Mouse (Mus musculus) forebrain, postnatal 0 days (tissue): ENCODE data around the gene Cebpg. TPM values are rescaled to one million over a fixed set of nuclear protein-coding genes. Genes with fewer than 3 reads are reported as not detected.

Source experiments
- ATAC-seq: fragments of 200-750 bp; cut with Nextera tagmentation; 2 replicates; pipeline ENCODE4 v1.8.0; 2017; ENCODE audit warnings: mild to moderate bottlenecking, moderate library complexity
- DNase-seq: peaks from one replicate; pipeline ENCODE4 v3.0.0-alpha.2; 2015
- H3K27ac ChIP-seq: fragments of 300-500 bp; sonication (generic); 2 replicates; pipeline ENCODE4 v1.5.1; 2014; ENCODE audit warnings: low read depth, mild to moderate bottlenecking, antibody characterized with exemption, low read length, moderate library complexity, mixed read lengths
- H3K27me3 ChIP-seq: fragments of 300-500 bp; sonication (generic); 2 replicates; pipeline ENCODE4 v1.6.1; 2014; ENCODE audit warnings: mild to moderate bottlenecking, low read length, mixed read lengths; ENCODE audit not compliant: insufficient read depth
- H3K36me3 ChIP-seq: fragments of 300-500 bp; sonication (generic); 2 replicates; pipeline ENCODE4 v1.6.1; 2014; ENCODE audit warnings: mild to moderate bottlenecking, moderate library complexity; ENCODE audit not compliant: insufficient read depth
- H3K4me1 ChIP-seq: fragments of 300-500 bp; sonication (generic); 2 replicates; pipeline ENCODE4 v1.6.1; 2014; ENCODE audit warnings: antibody characterized with exemption; ENCODE audit not compliant: insufficient read depth
- H3K4me2 ChIP-seq: fragments of 300-500 bp; sonication (generic); 2 replicates; pipeline ENCODE4 v1.6.1; 2014; ENCODE audit warnings: low read depth, mild to moderate bottlenecking, moderate library complexity
- H3K4me3 ChIP-seq: fragments of 300-500 bp; sonication (generic); 2 replicates; pipeline ENCODE4 v1.5.1; 2014; ENCODE audit warnings: low read depth, low read length, mixed read lengths
- H3K9ac ChIP-seq: fragments of 300-500 bp; sonication (generic); 2 replicates; pipeline ENCODE4 v1.6.1; 2014; ENCODE audit warnings: mild to moderate bottlenecking
- H3K9me3 ChIP-seq: fragments of 300-500 bp; sonication (generic); 2 replicates; pipeline ENCODE4 v1.6.1; 2016; ENCODE audit warnings: low read length
- CTCF ChIP-seq: sonication (generic); IDR thresholded peaks from 2 replicates; pipeline ENCODE4 v1.5.1; 2016; ENCODE audit warnings: antibody characterized with exemption, control low read depth, low read depth
- WGBS: fragments of 180-500 bp; shearing (Covaris S2); extraction: QIAGEN DNeasy Blood & Tissue Kit; methylation state at CpG from one replicate; pipeline ENCODE4 v1.1.7; 2014; 5-methylcytosine and 5-hydroxymethylcytosine counted together
- polyA plus RNA-seq: library from polyadenylated mRNA; unstranded; fragments of >200 nt; fragmentation: Nextera tagmentation; extraction: Ambion mirVana; gene quantifications from 2 replicates; pipeline ENCODE4 v1.2.1, GENCODE M21; 2015
- total RNA-seq: library from RNA; depleted of rRNA; stranded (reverse); fragments of >200 nt; gene quantifications from 2 replicates; pipeline ENCODE4 v1.2.3, GENCODE M21; 2014

The Cebpg gene
- total and polyA plus RNA-seq, 2 experiments from 2014 or later = 14.5 to 23.2 TPM

- ATAC-seq (no peak), DNase-seq (no peak)
- Histone ChIP-seq H3K27me3 (no peaks in the 10 kb centered on the region), H3K9me3 (no peaks in the 10 kb centered on the region), H3K9ac (no peak overlapping the region), H3K36me3 (no peaks in the 10 kb centered on the region), H3K4me3 (no peak overlapping the region), H3K4me2 (no peak overlapping the region), H3K4me1 (peaks cover 8% of the 10 kb centered on the region), H3K27ac (no peak overlapping the region)
- 76% methylated on average over 5 of the region's 5 CpGs for WGBS
- no peak for TF ChIP-seq CTCF
These were observed 3.1 kb upstream of the Cebpg start for GRCm38 (mm10) chr7:35059467-35059866.

- Histone ChIP-seq H3K27ac (no peak overlapping the region), H3K9me3 (no peaks in the 10 kb centered on the region), H3K4me2 (no peak overlapping the region), H3K27me3 (no peaks in the 10 kb centered on the region), H3K9ac (no peak overlapping the region), H3K4me3 (no peak overlapping the region), H3K4me1 (peaks cover 8% of the 10 kb centered on the region), H3K36me3 (no peaks in the 10 kb centered on the region)
- ATAC-seq (no peak), DNase-seq (no peak)
- WGBS = 93% methylated on average over 1 of the region's 1 CpGs
- no peak for TF ChIP-seq CTCF
These were observed 2.0 kb upstream of the Cebpg start for GRCm38 (mm10) chr7:35058329-35058728.

- no peak overlapping the region for H3K4me3 ChIP-seq
- H3K27ac ChIP-seq = no peak overlapping the region
- no peaks in the 10 kb centered on the region for H3K9me3 ChIP-seq
- H3K27me3 ChIP-seq = no peaks in the 10 kb centered on the region
- DNase-seq (no peak), ATAC-seq (no peak)
- no peak overlapping the region for H3K4me2 ChIP-seq
- no peaks in the 10 kb centered on the region for H3K36me3 ChIP-seq
- no peak overlapping the region for H3K9ac ChIP-seq
- 86% methylated on average over 4 of the region's 4 CpGs for WGBS
- H3K4me1 ChIP-seq = peaks cover 8% of the 10 kb centered on the region
- no peak for TF ChIP-seq CTCF
These were observed 1.2 kb upstream of the Cebpg start for GRCm38 (mm10) chr7:35057569-35057968.

- H3K27ac ChIP-seq = no peak overlapping the region
- H3K4me3 ChIP-seq = peak overlapping the region; percentile 95
- 21% methylated on average over 10 of the region's 10 CpGs for WGBS
- no peaks in the 10 kb centered on the region for H3K36me3 ChIP-seq
- H3K4me1 ChIP-seq = peaks cover 8% of the 10 kb centered on the region
- DNase-seq (no peak), ATAC-seq (no peak)
- peak overlapping the region; percentile 88 for H3K4me2 ChIP-seq
- H3K9ac ChIP-seq = peak overlapping the region; percentile 48
- no peak for TF ChIP-seq CTCF
- no peaks in the 10 kb centered on the region for H3K9me3 ChIP-seq
- no peaks in the 10 kb centered on the region for H3K27me3 ChIP-seq
These were observed 626 bp upstream of the Cebpg start for GRCm38 (mm10) chr7:35056999-35057398.

- peak overlapping the region; percentile 95 for H3K4me3 ChIP-seq
- WGBS = under 1% methylated on average over 58 of the region's 77 CpGs
- ATAC-seq (peak; percentile 85), DNase-seq (peak; percentile 73)
- no peaks in the 10 kb centered on the region for H3K36me3 ChIP-seq
- H3K27me3 ChIP-seq = no peaks in the 10 kb centered on the region
- peaks cover 8% of the 10 kb centered on the region for H3K4me1 ChIP-seq
- no peaks in the 10 kb centered on the region for H3K9me3 ChIP-seq
- TF ChIP-seq CTCF = peak; percentile 33; the same call in 1 of the 2 replicates
- peak overlapping the region; percentile 91 for H3K27ac ChIP-seq
- peak overlapping the region; percentile 85 for H3K9ac ChIP-seq
- H3K4me2 ChIP-seq = peak overlapping the region; percentile 88
These were observed 546 bp downstream of the Cebpg start for GRCm38 (mm10) chr7:35055619-35056435.

- Histone ChIP-seq H3K9me3 (no peaks in the 10 kb centered on the region), H3K4me2 (peak overlapping the region; percentile 88), H3K9ac (peak overlapping the region; percentile 85), H3K4me1 (peaks cover 8% of the 10 kb centered on the region), H3K36me3 (peaks cover 6% of the 10 kb centered on the region; the same call in 1 of the 2 replicates), H3K4me3 (peak overlapping the region; percentile 95), H3K27me3 (no peaks in the 10 kb centered on the region), H3K27ac (no peak overlapping the region)
- DNase-seq = no peak
- ATAC-seq = no peak
- no peak for TF ChIP-seq CTCF
- 49% methylated on average over 2 of the region's 2 CpGs for WGBS
These were observed 1.3 kb downstream of the Cebpg start for GRCm38 (mm10) chr7:35054977-35055618.

- Histone ChIP-seq H3K9me3 (no peaks in the 10 kb centered on the region), H3K4me2 (no peak overlapping the region), H3K4me3 (no peak overlapping the region), H3K9ac (no peak overlapping the region), H3K4me1 (peaks cover 8% of the 10 kb centered on the region), H3K27me3 (no peaks in the 10 kb centered on the region), H3K36me3 (peaks cover 10% of the 10 kb centered on the region; the same call in 1 of the 2 replicates), H3K27ac (no peak overlapping the region)
- no peak for TF ChIP-seq CTCF
- no peak for DNase-seq
- ATAC-seq = no peak
- 83% methylated on average over 1 of the region's 1 CpGs for WGBS
These were observed 2.1 kb downstream of the Cebpg start for GRCm38 (mm10) chr7:35054286-35054685.
